Comparison of ENCODE assay signal across 18 mouse cellular contexts in genomic region chr7:88214713-88215198, GRCm38 (mm10).
DNase-seq lines count a peak whose midpoint lies in the region; ATAC-seq and TF ChIP-seq lines count a peak whose summit lies in the region.
"Had no signal": no experiment of that assay in that cellular context is flagged by ENCODE, and none has a peak within 500 bp of the region (broad histone marks: within the 10 kb centered on the region; RNA-seq: fewer than 3 reads in every experiment).

No protein-coding gene starts in this region.

- no peak overlapping the region for H3K4me3 ChIP-seq in kidney, adult 2 months (ENCODE audit: insufficient read depth, low read depth, low read length)
- no peak overlapping the region for H3K4me3 ChIP-seq in embryonic fibroblast, embryonic 13.5 days (ENCODE audit: insufficient read depth, low read length)
- no peak overlapping the region for H3K4me3 ChIP-seq in stomach, embryonic 16.5 days (replicated peaks; ENCODE audit: low read length)
- no peak overlapping the region for H3K4me3 ChIP-seq in hindbrain, postnatal 0 days (ENCODE audit: low read length)
- H3K4me3 ChIP-seq: forebrain, embryonic 13.5 days; gastrocnemius, adult 2 months; heart, embryonic 15.5 days; hindbrain, embryonic 10.5 days; left cerebral cortex, adult 2 months had no signal

- H3K27ac ChIP-seq in kidney, adult 2 months (ENCODE audit: insufficient read depth, low read depth, low read length) = no peak overlapping the region
- peak overlapping the region; percentile 80 for H3K27ac ChIP-seq in embryonic fibroblast, embryonic 13.5 days (ENCODE audit: insufficient read depth, low read length)
- no peak overlapping the region for H3K27ac ChIP-seq in stomach, embryonic 16.5 days (ENCODE audit: low read length)
- H3K27ac ChIP-seq in hindbrain, postnatal 0 days = no peak overlapping the region
- H3K27ac ChIP-seq: forebrain, embryonic 13.5 days; gastrocnemius, adult 2 months; heart, embryonic 15.5 days; hindbrain, embryonic 10.5 days; left cerebral cortex, adult 2 months had no signal

- TF ChIP-seq CTCF in kidney, adult 2 months (conservative IDR thresholded peaks at IDR 0.05; ENCODE audit: insufficient read depth, insufficient read length, low read depth, low read length) = no peak
- no peak for TF ChIP-seq CTCF in embryonic fibroblast, embryonic 13.5 days (IDR thresholded peaks at IDR 0.05; ENCODE audit: borderline replicate concordance, insufficient read depth, low read length)
- no peak for TF ChIP-seq CTCF in hindbrain, postnatal 0 days (IDR thresholded peaks at IDR 0.05; ENCODE audit: low read depth)

- no peaks in the 10 kb centered on the region for H3K9me3 ChIP-seq in stomach, embryonic 16.5 days (replicated peaks; ENCODE audit: control insufficient read depth, low read length)
- H3K9me3 ChIP-seq in hindbrain, postnatal 0 days (ENCODE audit: low read length) = no peaks in the 10 kb centered on the region
- H3K9me3 ChIP-seq: forebrain, embryonic 13.5 days; heart, embryonic 15.5 days; hindbrain, embryonic 10.5 days had no signal

- no peaks in the 10 kb centered on the region for H3K36me3 ChIP-seq in kidney, adult 2 months (ENCODE audit: control insufficient read depth, insufficient read depth, low read length)
- H3K36me3 ChIP-seq in stomach, embryonic 16.5 days (ENCODE audit: control insufficient read depth, insufficient read depth, low read length) = no peaks in the 10 kb centered on the region
- no peaks in the 10 kb centered on the region for H3K36me3 ChIP-seq in hindbrain, postnatal 0 days (ENCODE audit: insufficient read depth, low read length)
- H3K36me3 ChIP-seq: heart, embryonic 15.5 days; hindbrain, embryonic 10.5 days had no signal

- ATAC-seq in stomach, embryonic 16.5 days (ENCODE audit: insufficient read depth, low FRiP score) = peak; percentile 53
- ATAC-seq in hindbrain, postnatal 0 days = no peak
- ATAC-seq: forebrain, embryonic 13.5 days; inflammation-experienced regulatory T-cells, adult 6 months had no signal

- no peak for TF ChIP-seq POLR2A in kidney, adult 2 months (IDR thresholded peaks at IDR 0.05; ENCODE audit: low read depth, low read length)
- TF ChIP-seq POLR2A in embryonic fibroblast, embryonic 13.5 days (IDR thresholded peaks at IDR 0.05; ENCODE audit: low read depth, low read length) = no peak

- H3K9ac ChIP-seq in stomach, embryonic 16.5 days (ENCODE audit: low read length) = no peak overlapping the region
- no peak overlapping the region for H3K9ac ChIP-seq in hindbrain, postnatal 0 days (replicated peaks; ENCODE audit: low read length)
- H3K9ac ChIP-seq: forebrain, embryonic 13.5 days; heart, embryonic 15.5 days had no signal

- no peaks in the 10 kb centered on the region for H3K4me1 ChIP-seq in kidney, adult 2 months (ENCODE audit: control insufficient read depth, insufficient read depth, low read length)
- no peaks in the 10 kb centered on the region for H3K4me1 ChIP-seq in embryonic fibroblast, embryonic 13.5 days (ENCODE audit: control insufficient read depth, insufficient read depth, low read length)
- peaks cover 4% of the 10 kb centered on the region; the same call in 1 of the 2 replicates for H3K4me1 ChIP-seq in stomach, embryonic 16.5 days (ENCODE audit: control insufficient read depth, insufficient read depth, low read length)
- no peaks in the 10 kb centered on the region for H3K4me1 ChIP-seq in hindbrain, postnatal 0 days (ENCODE audit: insufficient read depth, low read length)
- H3K4me1 ChIP-seq: forebrain, embryonic 13.5 days; heart, embryonic 15.5 days; hindbrain, embryonic 10.5 days had no signal

- H3K4me2 ChIP-seq in stomach, embryonic 16.5 days (ENCODE audit: low read depth, low read length) = no peak overlapping the region
- H3K4me2 ChIP-seq in hindbrain, postnatal 0 days (ENCODE audit: low read depth, low read length) = no peak overlapping the region
- H3K4me2 ChIP-seq: forebrain, embryonic 13.5 days; heart, embryonic 15.5 days had no signal

- WGBS in kidney, adult 2 months = 30% methylated on average over 2 of the region's 2 CpGs
- 45% methylated on average over 2 of the region's 2 CpGs for WGBS in stomach, embryonic 16.5 days
- 48% methylated on average over 2 of the region's 2 CpGs for WGBS in hindbrain, postnatal 0 days

- H3K27me3 ChIP-seq in kidney, adult 2 months (replicated peaks; ENCODE audit: control insufficient read depth, insufficient read depth, low read length) = no peaks in the 10 kb centered on the region
- H3K27me3 ChIP-seq in stomach, embryonic 16.5 days (ENCODE audit: control insufficient read depth, insufficient read depth, low read length) = no peaks in the 10 kb centered on the region
- no peaks in the 10 kb centered on the region for H3K27me3 ChIP-seq in hindbrain, postnatal 0 days (ENCODE audit: insufficient read depth, low read length)
- H3K27me3 ChIP-seq: forebrain, embryonic 13.5 days; heart, embryonic 15.5 days had no signal

- peak; percentile 7 to 15 for DNase-seq in kidney, postnatal 4 days
- no peak for DNase-seq in kidney, adult 2 months
- DNase-seq in retina, postnatal 1 day = peak; percentile 11
- no peak for DNase-seq in retina, embryonic 14.5 days (ENCODE audit: low spot score)
- no peak for DNase-seq in hindbrain, postnatal 0 days (ENCODE audit: low spot score)
- DNase-seq: adrenal gland, postnatal 36 days; cerebellum, postnatal 25 days; gastrocnemius, adult 2 months; heart, adult 18-20 months; liver; midbrain, embryonic 14.5 days had no signal

Comparison
In these comparisons a context has a peak if more than half of its experiments do, and no peak if none do; other contexts are left out.
1. DNase-seq: peak in kidney, postnatal 4 days (2 of 2) and retina, postnatal 1 day (single experiment); none in kidney, adult 2 months (single experiment), retina, embryonic 14.5 days (single experiment) and hindbrain, postnatal 0 days (single experiment).